Mouse (Mus musculus): Measurements from ENCODE around the gene Itsn1. TPM values are rescaled to one million over a fixed set of nuclear protein-coding genes. Genes with fewer than 3 reads are reported as not detected.

Gene Itsn1
- polyA plus RNA-seq, 2 experiments = 24.8 to 46.6 TPM

DNA sequence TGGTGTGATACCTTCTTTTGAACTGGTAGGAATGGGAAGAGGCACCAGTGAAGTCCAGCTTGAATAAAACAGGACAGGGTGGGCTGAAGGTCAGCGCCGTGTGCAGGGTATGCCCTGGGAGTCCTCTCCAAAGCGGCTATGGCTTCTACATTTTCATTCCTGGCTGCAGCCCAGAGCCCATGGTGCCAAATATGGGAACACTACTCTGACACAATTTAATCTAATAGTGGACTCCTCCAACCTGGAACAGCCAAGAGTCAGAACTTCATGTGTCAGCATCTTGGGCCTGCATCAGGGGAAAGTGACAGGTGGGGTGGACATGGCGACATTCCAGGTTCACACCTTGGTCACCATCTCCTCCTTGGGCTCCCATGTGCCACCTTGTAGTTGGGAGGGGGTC lies 147.4 kb downstream of the Itsn1 start:
- Histone ChIP-seq H3K27me3 (ENCODE audit: control insufficient read depth, insufficient read depth, low read length) (no peaks in the 10 kb centered on the region), H3K9me3 (ENCODE audit: control insufficient read depth, low read length) (no peaks in the 10 kb centered on the region; the same call in 1 of the 2 replicates), H3K27ac (replicated peaks; ENCODE audit: low read depth, low read length) (peak overlapping the region; percentile 68; the same call in 1 of the 2 replicates), H3K4me2 (replicated peaks; ENCODE audit: low read depth, low read length, severe bottlenecking) (no peak overlapping the region), H3K4me1 (ENCODE audit: control insufficient read depth, insufficient read depth, low read length) (peaks cover 23% of the 10 kb centered on the region), H3K4me3 (replicated peaks; ENCODE audit: low read length) (no peak overlapping the region), H3K9ac (ENCODE audit: low read depth, low read length, severe bottlenecking) (no peak overlapping the region), H3K36me3 (ENCODE audit: control insufficient read depth, insufficient read depth, low read length) (peaks cover 4% of the 10 kb centered on the region; the same call in 1 of the 2 replicates)
- 82% methylated on average over 4 of the region's 4 CpGs for WGBS
- DNase-seq (ENCODE audit: low spot score) (no peak), ATAC-seq (ENCODE audit: low FRiP score, low read depth) (no peak)
- no peak for TF ChIP-seq POLR2A (IDR thresholded peaks at IDR 0.05; ENCODE audit: borderline replicate concordance, extremely low read depth, insufficient read depth, insufficient read length)

DNA sequence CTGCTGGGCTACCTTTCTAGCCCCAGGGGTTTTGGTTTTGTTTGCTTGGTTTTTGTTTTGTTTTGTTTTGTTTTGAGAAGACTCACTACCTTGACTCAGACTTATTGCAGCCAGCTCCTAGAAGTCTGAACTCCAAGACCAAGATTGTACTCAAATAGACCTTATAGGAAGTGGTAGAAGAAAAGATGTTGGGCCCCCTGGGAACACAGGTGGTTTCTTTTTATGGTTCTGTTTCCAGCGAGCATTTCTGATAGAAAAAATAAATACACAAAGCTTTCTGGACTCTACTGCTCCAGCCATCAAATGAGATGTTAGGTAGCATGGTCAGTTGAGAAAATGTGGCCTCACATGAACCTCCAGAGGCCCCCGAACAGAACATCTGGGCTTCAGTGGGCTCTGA lies 150.0 kb downstream of the Itsn1 start:
- ATAC-seq (ENCODE audit: low FRiP score, low read depth) = no peak
- DNase-seq (ENCODE audit: low spot score) = no peak

GRCm38 (mm10) chr16:91880869-91881767 lies 152.0 kb downstream of the Itsn1 start:
- DNase-seq (ENCODE audit: low spot score) (no peak), ATAC-seq (ENCODE audit: low FRiP score, low read depth) (no peak)
- TF ChIP-seq POLR2A (IDR thresholded peaks at IDR 0.05; ENCODE audit: borderline replicate concordance, extremely low read depth, insufficient read depth, insufficient read length) = no peak
- no peaks in the 10 kb centered on the region; the same call in 1 of the 2 replicates for H3K9me3 ChIP-seq (ENCODE audit: control insufficient read depth, low read length)
- H3K27ac ChIP-seq (replicated peaks; ENCODE audit: low read depth, low read length) = no peak overlapping the region
- H3K4me3 ChIP-seq (replicated peaks; ENCODE audit: low read length) = no peak overlapping the region
- H3K4me1 ChIP-seq (ENCODE audit: control insufficient read depth, insufficient read depth, low read length) = peaks cover 37% of the 10 kb centered on the region
- H3K9ac ChIP-seq (ENCODE audit: low read depth, low read length, severe bottlenecking) = no peak overlapping the region
- WGBS = 93% methylated on average over 11 of the region's 11 CpGs
- H3K4me2 ChIP-seq (replicated peaks; ENCODE audit: low read depth, low read length, severe bottlenecking) = no peak overlapping the region
- H3K36me3 ChIP-seq (ENCODE audit: control insufficient read depth, insufficient read depth, low read length) = no peaks in the 10 kb centered on the region
- no peaks in the 10 kb centered on the region for H3K27me3 ChIP-seq (ENCODE audit: control insufficient read depth, insufficient read depth, low read length)

More for the DNA sequence above, 150.0 kb downstream of the Itsn1 start:
- Histone ChIP-seq H3K27ac (replicated peaks; ENCODE audit: low read depth, low read length) (no peak overlapping the region), H3K27me3 (ENCODE audit: control insufficient read depth, insufficient read depth, low read length) (no peaks in the 10 kb centered on the region), H3K4me2 (replicated peaks; ENCODE audit: low read depth, low read length, severe bottlenecking) (no peak overlapping the region), H3K9ac (ENCODE audit: low read depth, low read length, severe bottlenecking) (no peak overlapping the region), H3K4me3 (replicated peaks; ENCODE audit: low read length) (no peak overlapping the region), H3K36me3 (ENCODE audit: control insufficient read depth, insufficient read depth, low read length) (no peaks in the 10 kb centered on the region), H3K4me1 (ENCODE audit: control insufficient read depth, insufficient read depth, low read length) (peaks cover 48% of the 10 kb centered on the region), H3K9me3 (ENCODE audit: control insufficient read depth, low read length) (no peaks in the 10 kb centered on the region; the same call in 1 of the 2 replicates)
- TF ChIP-seq POLR2A (IDR thresholded peaks at IDR 0.05; ENCODE audit: borderline replicate concordance, extremely low read depth, insufficient read depth, insufficient read length) = no peak
- WGBS = 68% methylated on average over 2 of the region's 2 CpGs

- no peak for TF ChIP-seq POLR2A (IDR thresholded peaks at IDR 0.05; ENCODE audit: borderline replicate concordance, extremely low read depth, insufficient read depth, insufficient read length)
- H3K4me2 ChIP-seq (replicated peaks; ENCODE audit: low read depth, low read length, severe bottlenecking) = peak overlapping the region; percentile 2; the same call in 1 of the 2 replicates
- no peak overlapping the region for H3K4me3 ChIP-seq (replicated peaks; ENCODE audit: low read length)
- H3K9ac ChIP-seq (ENCODE audit: low read depth, low read length, severe bottlenecking) = no peak overlapping the region
- no peaks in the 10 kb centered on the region; the same call in 1 of the 2 replicates for H3K9me3 ChIP-seq (ENCODE audit: control insufficient read depth, low read length)
- peak overlapping the region; percentile 73 for H3K27ac ChIP-seq (replicated peaks; ENCODE audit: low read depth, low read length)
- DNase-seq (ENCODE audit: low spot score) = peak; percentile 57
- H3K36me3 ChIP-seq (ENCODE audit: control insufficient read depth, insufficient read depth, low read length) = no peaks in the 10 kb centered on the region
- peaks cover 33% of the 10 kb centered on the region for H3K4me1 ChIP-seq (ENCODE audit: control insufficient read depth, insufficient read depth, low read length)
- peak; percentile 42; the same call in 1 of the 2 replicates for ATAC-seq (ENCODE audit: low FRiP score, low read depth)
- 17% methylated on average over 9 of the region's 9 CpGs for WGBS
- no peaks in the 10 kb centered on the region for H3K27me3 ChIP-seq (ENCODE audit: control insufficient read depth, insufficient read depth, low read length)
These were observed 153.2 kb downstream of the Itsn1 start for GRCm38 (mm10) chr16:91882168-91882859.

DNA sequence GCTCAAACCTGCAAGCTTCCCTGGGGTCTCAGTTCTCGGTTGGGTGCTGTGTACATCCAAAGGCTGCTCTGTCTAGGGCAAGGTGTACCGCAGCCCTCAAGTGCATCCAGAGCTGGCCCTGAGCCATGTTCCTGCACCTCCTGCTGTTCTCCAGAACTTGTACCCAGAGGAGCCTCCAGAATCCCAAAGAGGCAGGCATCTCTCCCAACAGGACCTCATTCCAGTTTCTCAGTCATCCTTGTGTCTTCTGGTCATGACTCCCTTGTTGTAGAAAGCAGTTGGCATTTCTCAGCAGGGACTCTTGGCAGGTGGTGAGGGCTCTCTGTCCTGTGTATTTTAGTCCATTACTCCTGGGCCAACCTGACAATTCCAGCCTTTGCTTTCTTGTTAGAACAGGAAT lies 154.6 kb downstream of the Itsn1 start:
- TF ChIP-seq POLR2A (IDR thresholded peaks at IDR 0.05; ENCODE audit: borderline replicate concordance, extremely low read depth, insufficient read depth, insufficient read length) = no peak
- no peak overlapping the region for H3K9ac ChIP-seq (ENCODE audit: low read depth, low read length, severe bottlenecking)
- no peaks in the 10 kb centered on the region for H3K36me3 ChIP-seq (ENCODE audit: control insufficient read depth, insufficient read depth, low read length)
- H3K27ac ChIP-seq (replicated peaks; ENCODE audit: low read depth, low read length) = peak overlapping the region; percentile 26; the same call in 1 of the 2 replicates
- H3K9me3 ChIP-seq (ENCODE audit: control insufficient read depth, low read length) = no peaks in the 10 kb centered on the region; the same call in 1 of the 2 replicates
- H3K4me1 ChIP-seq (ENCODE audit: control insufficient read depth, insufficient read depth, low read length) = peaks cover 33% of the 10 kb centered on the region
- no peak for ATAC-seq (ENCODE audit: low FRiP score, low read depth)
- no peak for DNase-seq (ENCODE audit: low spot score)
- H3K4me3 ChIP-seq (replicated peaks; ENCODE audit: low read length) = no peak overlapping the region
- WGBS = 75% methylated on average over 2 of the region's 2 CpGs
- H3K27me3 ChIP-seq (ENCODE audit: control insufficient read depth, insufficient read depth, low read length) = no peaks in the 10 kb centered on the region
- no peak overlapping the region for H3K4me2 ChIP-seq (replicated peaks; ENCODE audit: low read depth, low read length, severe bottlenecking)
